Mouse (Mus musculus) bone marrow, adult 2 months (tissue): ENCODE data around the gene Tgfbr3. TPM values are rescaled to one million over a fixed set of nuclear protein-coding genes. Genes with fewer than 3 reads are reported as not detected.

Source experiments
- H3K27ac ChIP-seq: fragments of 200-500 bp; 2 replicates; pipeline ENCODE4 v1.5.1; 2012; ENCODE audit warnings: low read depth, mild to moderate bottlenecking, control low read depth, inconsistent platforms, low read length; ENCODE audit not compliant: control insufficient read depth, poor library complexity, insufficient read depth
- H3K4me1 ChIP-seq: fragments of 200-500 bp; 2 replicates; pipeline ENCODE4 v1.6.1; 2011; ENCODE audit warnings: low read length; ENCODE audit not compliant: control insufficient read depth, insufficient read depth
- H3K4me3 ChIP-seq: fragments of 200-500 bp; replicated peaks from 2 replicates; pipeline ENCODE3; 2011; ENCODE audit warnings: mild to moderate bottlenecking, low read depth, low read length, control low read depth; ENCODE audit not compliant: control insufficient read depth
- CTCF ChIP-seq: fragments of 200-500 bp; IDR thresholded peaks from 2 replicates; pipeline ENCODE4 v1.5.1; 2011; ENCODE audit warnings: low read length, control low read depth; ENCODE audit not compliant: control insufficient read depth, insufficient read depth
- POLR2A ChIP-seq: fragments of 200-500 bp; IDR thresholded peaks from 2 replicates; pipeline ENCODE4 v1.6.1; 2011; ENCODE audit warnings: low read depth, mild to moderate bottlenecking, control low read depth, low read length, borderline replicate concordance; ENCODE audit not compliant: control insufficient read depth
- WGBS: fragments of 180-500 bp; shearing (Covaris S2); methylation state at CpG from one replicate; pipeline ENCODE4 v1.1.7; 2018; 5-methylcytosine and 5-hydroxymethylcytosine counted together
- polyA plus RNA-seq: library from polyadenylated mRNA; stranded (reverse); fragments of >200 nt; gene quantifications from 2 replicates; pipeline ENCODE4 v1.2.4, GENCODE M21; 2011; ENCODE audit warnings: low replicate concordance; ENCODE audit not compliant: missing spikeins, insufficient read depth, insufficient read length

Gene Tgfbr3
- polyA plus RNA-seq, 1 experiment, result 7.4 TPM

- TF ChIP-seq CTCF (no peak), POLR2A (no peak)
- 75% methylated on average over 16 of the region's 16 CpGs for WGBS
- H3K4me3 ChIP-seq, result no peak overlapping the region
- H3K4me1 ChIP-seq, result no peaks in the 10 kb centered on the region; the same call in 1 of the 2 replicates
- no peak overlapping the region for H3K27ac ChIP-seq
Observed at GRCm38 (mm10) chr5:107268121-107269005, 21.1 kb downstream of the Tgfbr3 start.

- TF ChIP-seq POLR2A, result no peak
- no peak for TF ChIP-seq CTCF
- 78% methylated on average over 3 of the region's 3 CpGs for WGBS
- H3K27ac ChIP-seq, result no peak overlapping the region
- no peaks in the 10 kb centered on the region; the same call in 1 of the 2 replicates for H3K4me1 ChIP-seq
- H3K4me3 ChIP-seq, result no peak overlapping the region
Observed at GRCm38 (mm10) chr5:107266566-107266965, 22.9 kb downstream of the Tgfbr3 start.

GRCm38 (mm10) chr5:107264426-107265360 is 24.7 kb downstream of the Tgfbr3 start:
- 56% methylated on average over 16 of the region's 16 CpGs for WGBS
- no peak overlapping the region for H3K4me3 ChIP-seq
- no peaks in the 10 kb centered on the region; the same call in 1 of the 2 replicates for H3K4me1 ChIP-seq
- no peak for TF ChIP-seq CTCF
- no peak for TF ChIP-seq POLR2A
- H3K27ac ChIP-seq, result no peak overlapping the region

- WGBS, result 85% methylated on average over 3 of the region's 3 CpGs
- Histone ChIP-seq H3K4me1 (no peaks in the 10 kb centered on the region; the same call in 1 of the 2 replicates), H3K4me3 (no peak overlapping the region), H3K27ac (no peak overlapping the region)
- TF ChIP-seq POLR2A (no peak), CTCF (no peak)
Observed at GRCm38 (mm10) chr5:107263836-107264235, 25.6 kb downstream of the Tgfbr3 start.

GRCm38 (mm10) chr5:107261930-107262329 is 27.5 kb downstream of the Tgfbr3 start:
- WGBS, result 82% methylated on average over 6 of the region's 6 CpGs
- Histone ChIP-seq H3K4me1 (no peaks in the 10 kb centered on the region; the same call in 1 of the 2 replicates), H3K27ac (no peak overlapping the region), H3K4me3 (no peak overlapping the region)
- TF ChIP-seq POLR2A, result no peak
- no peak for TF ChIP-seq CTCF

- Histone ChIP-seq H3K4me1 (no peaks in the 10 kb centered on the region; the same call in 1 of the 2 replicates), H3K4me3 (no peak overlapping the region), H3K27ac (no peak overlapping the region)
- 75% methylated on average over 10 of the region's 10 CpGs for WGBS
- no peak for TF ChIP-seq POLR2A
- no peak for TF ChIP-seq CTCF
Observed at GRCm38 (mm10) chr5:107260708-107261495, 28.5 kb downstream of the Tgfbr3 start.

GRCm38 (mm10) chr5:107259487-107260040 is 29.9 kb downstream of the Tgfbr3 start:
- 41% methylated on average over 4 of the region's 4 CpGs for WGBS
- TF ChIP-seq POLR2A, result no peak
- no peak for TF ChIP-seq CTCF
- H3K27ac ChIP-seq, result no peak overlapping the region
- no peaks in the 10 kb centered on the region; the same call in 1 of the 2 replicates for H3K4me1 ChIP-seq
- no peak overlapping the region for H3K4me3 ChIP-seq
